Mouse (Mus musculus) hindbrain, postnatal 0 days (tissue): Measurements from ENCODE around the gene Smpdl3a. TPM values are rescaled to one million over a fixed set of nuclear protein-coding genes. Genes with fewer than 3 reads are reported as not detected.
A peak's percentile ranks its signal among the peaks of the same experiment; 100 is the strongest.

Experiments used
- ATAC-seq: fragments of 200-750 bp; cut with Nextera tagmentation; 2 replicates; pipeline ENCODE4 v1.8.0; 2017; ENCODE audit warnings: mild to moderate bottlenecking, moderate TSS enrichment, moderate library complexity
- DNase-seq: peaks from one replicate; pipeline ENCODE4 v3.0.0-alpha.2; 2015; ENCODE audit warnings: low spot score
- H3K27ac ChIP-seq: fragments of 300-500 bp; sonication (generic); 2 replicates; pipeline ENCODE4 v1.5.1; 2014; ENCODE audit warnings: mild to moderate bottlenecking
- H3K27me3 ChIP-seq: fragments of 300-500 bp; sonication (generic); 2 replicates; pipeline ENCODE4 v1.6.1; 2014; ENCODE audit warnings: low read length, mixed read lengths; ENCODE audit not compliant: insufficient read depth
- H3K36me3 ChIP-seq: fragments of 300-500 bp; sonication (generic); 2 replicates; pipeline ENCODE4 v1.6.1; 2014; ENCODE audit warnings: low read length, mixed read lengths; ENCODE audit not compliant: insufficient read depth
- H3K4me1 ChIP-seq: fragments of 300-500 bp; sonication (generic); 2 replicates; pipeline ENCODE4 v1.6.1; 2014; ENCODE audit warnings: antibody characterized with exemption, low read length, mixed read lengths; ENCODE audit not compliant: insufficient read depth
- H3K4me2 ChIP-seq: fragments of 300-500 bp; sonication (generic); 2 replicates; pipeline ENCODE4 v1.6.1; 2014; ENCODE audit warnings: low read depth, mild to moderate bottlenecking, low read length, moderate library complexity, mixed read lengths
- H3K4me3 ChIP-seq: fragments of 300-500 bp; sonication (generic); 2 replicates; pipeline ENCODE4 v1.5.1; 2014; ENCODE audit warnings: low read length
- H3K9ac ChIP-seq: fragments of 300-500 bp; sonication (generic); replicated peaks from 2 replicates; pipeline ENCODE4 v1.6.1; 2014; ENCODE audit warnings: mild to moderate bottlenecking, low read length, moderate library complexity, mixed read lengths
- H3K9me3 ChIP-seq: fragments of 300-500 bp; sonication (generic); 2 replicates; pipeline ENCODE4 v1.6.1; 2016; ENCODE audit warnings: low read length, mixed read lengths
- CTCF ChIP-seq: IDR thresholded peaks from 2 replicates; pipeline ENCODE4 v1.5.1; 2016; ENCODE audit warnings: antibody characterized with exemption, control low read depth, low read depth
- WGBS: fragments of 180-500 bp; shearing (Covaris S2); extraction: QIAGEN DNeasy Blood & Tissue Kit; methylation state at CpG from one replicate; pipeline ENCODE4 v1.1.7; 2014; 5-methylcytosine and 5-hydroxymethylcytosine counted together
- polyA plus RNA-seq: library from polyadenylated mRNA; unstranded; fragments of >200 nt; fragmentation: Nextera tagmentation; extraction: Ambion mirVana; gene quantifications from 2 replicates; pipeline ENCODE4 v1.2.1, GENCODE M21; 2015
- total RNA-seq: library from RNA; depleted of rRNA; stranded (reverse); fragments of >200 nt; gene quantifications from 2 replicates; pipeline ENCODE4 v1.2.3, GENCODE M21; 2014

Gene Smpdl3a
- total and polyA plus RNA-seq, 2 experiments from 2014 or later: 40.0 to 45.2 TPM

- Histone ChIP-seq H3K9ac (no peak overlapping the region), H3K36me3 (no peaks in the 10 kb centered on the region), H3K27ac (no peak overlapping the region), H3K4me3 (no peak overlapping the region), H3K4me2 (no peak overlapping the region), H3K27me3 (no peaks in the 10 kb centered on the region), H3K4me1 (no peaks in the 10 kb centered on the region), H3K9me3 (no peaks in the 10 kb centered on the region)
- no peak for ATAC-seq
- DNase-seq: no peak
- 73% methylated on average over 2 of the region's 2 CpGs for WGBS
- TF ChIP-seq CTCF: no peak
These were observed 20.2 kb downstream of the Smpdl3a start for GRCm38 (mm10) chr10:57814295-57814694.

GRCm38 (mm10) chr10:57815869-57816268 lies 21.7 kb downstream of the Smpdl3a start:
- no peaks in the 10 kb centered on the region for H3K9me3 ChIP-seq
- DNase-seq: no peak
- H3K4me3 ChIP-seq: no peak overlapping the region
- no peaks in the 10 kb centered on the region for H3K27me3 ChIP-seq
- no peaks in the 10 kb centered on the region for H3K4me1 ChIP-seq
- H3K9ac ChIP-seq: no peak overlapping the region
- no peak overlapping the region for H3K27ac ChIP-seq
- 77% methylated on average over 6 of the region's 6 CpGs for WGBS
- no peak overlapping the region for H3K4me2 ChIP-seq
- H3K36me3 ChIP-seq: no peaks in the 10 kb centered on the region
- TF ChIP-seq CTCF: no peak
- ATAC-seq: no peak

GRCm38 (mm10) chr10:57819209-57819608 lies 25.1 kb downstream of the Smpdl3a start:
- Histone ChIP-seq H3K4me3 (no peak overlapping the region), H3K27me3 (no peaks in the 10 kb centered on the region)
- 92% methylated on average over 2 of the region's 2 CpGs for WGBS

GRCm38 (mm10) chr10:57822473-57822872 lies 28.3 kb downstream of the Smpdl3a start:
- Histone ChIP-seq H3K27me3 (no peaks in the 10 kb centered on the region), H3K4me1 (no peaks in the 10 kb centered on the region), H3K4me2 (no peak overlapping the region), H3K9me3 (no peaks in the 10 kb centered on the region), H3K36me3 (no peaks in the 10 kb centered on the region), H3K4me3 (no peak overlapping the region), H3K9ac (no peak overlapping the region), H3K27ac (peak overlapping the region; percentile 64)
- no peak for TF ChIP-seq CTCF
- peak; percentile 95 for ATAC-seq
- DNase-seq: peak; percentile 82
- WGBS: 9% methylated on average over 3 of the region's 3 CpGs

More at GRCm38 (mm10) chr10:57819209-57819608, 25.1 kb downstream of the Smpdl3a start:
- H3K36me3 ChIP-seq: no peaks in the 10 kb centered on the region
- no peak overlapping the region for H3K27ac ChIP-seq
- no peak overlapping the region for H3K9ac ChIP-seq
- ATAC-seq (no peak), DNase-seq (no peak)
- TF ChIP-seq CTCF: no peak
- no peak overlapping the region for H3K4me2 ChIP-seq
- H3K4me1 ChIP-seq: no peaks in the 10 kb centered on the region
- no peaks in the 10 kb centered on the region for H3K9me3 ChIP-seq

GRCm38 (mm10) chr10:57828649-57829048 lies 34.5 kb downstream of the Smpdl3a start:
- no peak for TF ChIP-seq CTCF
- H3K9ac ChIP-seq: no peak overlapping the region
- ATAC-seq (peak; percentile 96), DNase-seq (peak; percentile 77)
- H3K9me3 ChIP-seq: no peaks in the 10 kb centered on the region
- no peak overlapping the region for H3K4me3 ChIP-seq
- H3K4me1 ChIP-seq: no peaks in the 10 kb centered on the region
- H3K4me2 ChIP-seq: no peak overlapping the region
- H3K27ac ChIP-seq: peak overlapping the region; percentile 41; the same call in 1 of the 2 replicates
- 5% methylated on average over 5 of the region's 5 CpGs for WGBS
- H3K27me3 ChIP-seq: no peaks in the 10 kb centered on the region
- no peaks in the 10 kb centered on the region for H3K36me3 ChIP-seq

GRCm38 (mm10) chr10:57829621-57830020 lies 35.5 kb downstream of the Smpdl3a start:
- Histone ChIP-seq H3K36me3 (no peaks in the 10 kb centered on the region), H3K4me2 (no peak overlapping the region), H3K4me1 (no peaks in the 10 kb centered on the region), H3K4me3 (no peak overlapping the region), H3K9ac (no peak overlapping the region), H3K9me3 (no peaks in the 10 kb centered on the region), H3K27ac (no peak overlapping the region), H3K27me3 (no peaks in the 10 kb centered on the region)
- peak; percentile 64 for ATAC-seq
- no peak for TF ChIP-seq CTCF
- peak; percentile 41 for DNase-seq
- 34% methylated on average over 3 of the region's 3 CpGs for WGBS

GRCm38 (mm10) chr10:57835094-57835493 lies 41.0 kb downstream of the Smpdl3a start:
- H3K4me1 ChIP-seq: no peaks in the 10 kb centered on the region
- H3K9me3 ChIP-seq: no peaks in the 10 kb centered on the region
- no peak overlapping the region for H3K4me3 ChIP-seq
- H3K27ac ChIP-seq: no peak overlapping the region
- H3K9ac ChIP-seq: no peak overlapping the region
- H3K27me3 ChIP-seq: no peaks in the 10 kb centered on the region
- WGBS: 97% methylated on average over 1 of the region's 1 CpGs
- TF ChIP-seq CTCF: no peak
- DNase-seq (no peak), ATAC-seq (no peak)
- H3K36me3 ChIP-seq: no peaks in the 10 kb centered on the region
- H3K4me2 ChIP-seq: no peak overlapping the region
